Mouse (Mus musculus): ENCODE results near the gene Btbd16. TPM values are rescaled to one million over a fixed set of nuclear protein-coding genes. Genes with fewer than 3 reads are reported as not detected.

Btbd16 gene
- 0.04 TPM in 1 of 2 replicates, not detected in the other for polyA plus RNA-seq (2016; fragmentation: Nextera tagmentation; extraction: Ambion mirVana)

- no peaks in the 10 kb centered on the region for H3K9me3 ChIP-seq
- H3K4me1 ChIP-seq = no peaks in the 10 kb centered on the region
- no peak within 1 kb of the TSS for H3K9ac ChIP-seq
- no peaks in the 10 kb centered on the region for H3K27me3 ChIP-seq
- H3K4me2 ChIP-seq (replicated peaks) = no peak within 1 kb of the TSS
- no peak within 1 kb of the TSS for H3K4me3 ChIP-seq
- WGBS = 57% methylated on average over 9 of the region's 9 CpGs
- no peaks in the 10 kb centered on the region for H3K36me3 ChIP-seq
- no peak within 1 kb of the TSS for H3K27ac ChIP-seq
- ATAC-seq (ENCODE audit: insufficient number of reproducible peaks, insufficient read depth, low FRiP score, low TSS enrichment) = no peak
Observed at GRCm38 (mm10) chr7:130773914-130774630, at the start of gene Btbd16. TSS of gene Btbd16 (plus strand) at chr7:130774069.

- Histone ChIP-seq H3K4me2 (replicated peaks) (no peak overlapping the region), H3K9me3 (no peaks in the 10 kb centered on the region), H3K4me3 (no peak overlapping the region), H3K27ac (no peak overlapping the region), H3K36me3 (peaks cover 41% of the 10 kb centered on the region), H3K4me1 (peaks cover 10% of the 10 kb centered on the region), H3K27me3 (no peaks in the 10 kb centered on the region), H3K9ac (no peak overlapping the region)
- WGBS = 74% methylated on average over 3 of the region's 3 CpGs
- no peak for ATAC-seq (ENCODE audit: insufficient number of reproducible peaks, insufficient read depth, low FRiP score, low TSS enrichment)
Observed at GRCm38 (mm10) chr7:130726185-130726584, 47.7 kb upstream of the Btbd16 start.

GRCm38 (mm10) chr7:130726724-130727422 is 47.0 kb upstream of the Btbd16 start:
- no peaks in the 10 kb centered on the region for H3K27me3 ChIP-seq
- H3K9me3 ChIP-seq = no peaks in the 10 kb centered on the region
- no peak overlapping the region for H3K27ac ChIP-seq
- peaks cover 39% of the 10 kb centered on the region for H3K36me3 ChIP-seq
- 53% methylated on average over 8 of the region's 8 CpGs for WGBS
- peaks cover 10% of the 10 kb centered on the region for H3K4me1 ChIP-seq
- no peak overlapping the region for H3K9ac ChIP-seq
- H3K4me2 ChIP-seq (replicated peaks) = no peak overlapping the region
- H3K4me3 ChIP-seq = no peak overlapping the region
- no peak for ATAC-seq (ENCODE audit: insufficient number of reproducible peaks, insufficient read depth, low FRiP score, low TSS enrichment)

- H3K27ac ChIP-seq = no peak overlapping the region
- H3K36me3 ChIP-seq = peaks cover 41% of the 10 kb centered on the region
- peaks cover 10% of the 10 kb centered on the region for H3K4me1 ChIP-seq
- no peaks in the 10 kb centered on the region for H3K9me3 ChIP-seq
- 97% methylated on average over 4 of the region's 4 CpGs for WGBS
- no peak overlapping the region for H3K9ac ChIP-seq
- no peak for ATAC-seq (ENCODE audit: insufficient number of reproducible peaks, insufficient read depth, low FRiP score, low TSS enrichment)
- no peaks in the 10 kb centered on the region for H3K27me3 ChIP-seq
- no peak overlapping the region for H3K4me3 ChIP-seq
- H3K4me2 ChIP-seq (replicated peaks) = no peak overlapping the region
Observed at GRCm38 (mm10) chr7:130727560-130727959, 46.3 kb upstream of the Btbd16 start.

- Histone ChIP-seq H3K4me3 (no peak overlapping the region), H3K27me3 (no peaks in the 10 kb centered on the region), H3K4me2 (replicated peaks) (no peak overlapping the region), H3K27ac (no peak overlapping the region), H3K9ac (no peak overlapping the region), H3K9me3 (no peaks in the 10 kb centered on the region), H3K36me3 (peaks cover 53% of the 10 kb centered on the region), H3K4me1 (peaks cover 4% of the 10 kb centered on the region)
- no peak for ATAC-seq (ENCODE audit: insufficient number of reproducible peaks, insufficient read depth, low FRiP score, low TSS enrichment)
- 66% methylated on average over 7 of the region's 7 CpGs for WGBS
Observed at GRCm38 (mm10) chr7:130731792-130732191, 42.1 kb upstream of the Btbd16 start.

- Histone ChIP-seq H3K9me3 (no peaks in the 10 kb centered on the region), H3K4me3 (no peak overlapping the region), H3K4me1 (no peaks in the 10 kb centered on the region), H3K9ac (no peak overlapping the region), H3K27me3 (no peaks in the 10 kb centered on the region), H3K4me2 (replicated peaks) (no peak overlapping the region), H3K36me3 (peaks cover 62% of the 10 kb centered on the region), H3K27ac (no peak overlapping the region)
- no peak for ATAC-seq (ENCODE audit: insufficient number of reproducible peaks, insufficient read depth, low FRiP score, low TSS enrichment)
- 60% methylated on average over 6 of the region's 6 CpGs for WGBS
Observed at GRCm38 (mm10) chr7:130732908-130733307, 41.0 kb upstream of the Btbd16 start.

GRCm38 (mm10) chr7:130733423-130733822 is 40.4 kb upstream of the Btbd16 start:
- ATAC-seq (ENCODE audit: insufficient number of reproducible peaks, insufficient read depth, low FRiP score, low TSS enrichment) = no peak
- H3K9me3 ChIP-seq = no peaks in the 10 kb centered on the region
- no peak overlapping the region for H3K27ac ChIP-seq
- H3K9ac ChIP-seq = no peak overlapping the region
- WGBS = 93% methylated on average over 8 of the region's 8 CpGs
- H3K36me3 ChIP-seq = peaks cover 62% of the 10 kb centered on the region
- no peak overlapping the region for H3K4me2 ChIP-seq (replicated peaks)
- H3K4me1 ChIP-seq = no peaks in the 10 kb centered on the region
- H3K4me3 ChIP-seq = no peak overlapping the region
- no peaks in the 10 kb centered on the region for H3K27me3 ChIP-seq

GRCm38 (mm10) chr7:130734195-130734787 is 39.6 kb upstream of the Btbd16 start:
- Histone ChIP-seq H3K4me2 (replicated peaks) (no peak overlapping the region), H3K9ac (no peak overlapping the region), H3K4me3 (no peak overlapping the region), H3K27me3 (no peaks in the 10 kb centered on the region), H3K9me3 (no peaks in the 10 kb centered on the region), H3K36me3 (peaks cover 61% of the 10 kb centered on the region), H3K4me1 (no peaks in the 10 kb centered on the region), H3K27ac (no peak overlapping the region)
- ATAC-seq (ENCODE audit: insufficient number of reproducible peaks, insufficient read depth, low FRiP score, low TSS enrichment) = no peak
- 93% methylated on average over 2 of the region's 2 CpGs for WGBS

GRCm38 (mm10) chr7:130741099-130741498 is 32.8 kb upstream of the Btbd16 start:
- no peak for ATAC-seq (ENCODE audit: insufficient number of reproducible peaks, insufficient read depth, low FRiP score, low TSS enrichment)
- 87% methylated on average over 4 of the region's 4 CpGs for WGBS
- H3K27ac ChIP-seq = no peak overlapping the region
- no peak overlapping the region for H3K9ac ChIP-seq
- no peak overlapping the region for H3K4me3 ChIP-seq
- no peaks in the 10 kb centered on the region for H3K9me3 ChIP-seq
- peaks cover 96% of the 10 kb centered on the region for H3K36me3 ChIP-seq
- peaks cover 4% of the 10 kb centered on the region; the same call in 1 of the 2 replicates for H3K4me1 ChIP-seq
- no peak overlapping the region for H3K4me2 ChIP-seq (replicated peaks)
- H3K27me3 ChIP-seq = no peaks in the 10 kb centered on the region

- Histone ChIP-seq H3K4me2 (replicated peaks) (no peak overlapping the region), H3K9me3 (no peaks in the 10 kb centered on the region), H3K4me1 (peaks cover 4% of the 10 kb centered on the region; the same call in 1 of the 2 replicates), H3K27me3 (no peaks in the 10 kb centered on the region), H3K4me3 (no peak overlapping the region), H3K36me3 (peaks cover 92% of the 10 kb centered on the region), H3K27ac (peak overlapping the region; percentile 38; the same call in 1 of the 2 replicates), H3K9ac (no peak overlapping the region)
- 75% methylated on average over 9 of the region's 9 CpGs for WGBS
- no peak for ATAC-seq (ENCODE audit: insufficient number of reproducible peaks, insufficient read depth, low FRiP score, low TSS enrichment)
Observed at GRCm38 (mm10) chr7:130743239-130744025, 30.4 kb upstream of the Btbd16 start.

- Histone ChIP-seq H3K9me3 (no peaks in the 10 kb centered on the region), H3K9ac (no peak overlapping the region), H3K36me3 (peaks cover 70% of the 10 kb centered on the region), H3K4me1 (peaks cover 4% of the 10 kb centered on the region), H3K27me3 (no peaks in the 10 kb centered on the region), H3K27ac (no peak overlapping the region), H3K4me3 (no peak overlapping the region), H3K4me2 (replicated peaks) (no peak overlapping the region)
- WGBS = 91% methylated on average over 4 of the region's 4 CpGs
- ATAC-seq (ENCODE audit: insufficient number of reproducible peaks, insufficient read depth, low FRiP score, low TSS enrichment) = no peak
Observed at GRCm38 (mm10) chr7:130749165-130749564, 24.7 kb upstream of the Btbd16 start.

Measured in embryonic facial prominence, embryonic 12.5 days (tissue).